Mouse (Mus musculus) cerebellum, postnatal 14 days (tissue): ENCODE data around the gene Gtf2f2.

Experiments
- DNase-seq, 2 experiments: peaks; one replicate each; pipeline ENCODE4 v3.0.0; 2021; ENCODE audit warnings: mixed read lengths in 2 of 2

The Gtf2f2 gene

GRCm38 (mm10) chr14:75858181-75858580, 152.5 kb downstream of the Gtf2f2 start:
- no peak for DNase-seq

- no peak for DNase-seq
Measured at GRCm38 (mm10) chr14:75855263-75855992, 155.2 kb downstream of the Gtf2f2 start.

- DNase-seq, result no peak
Measured at GRCm38 (mm10) chr14:75852016-75852415, 158.6 kb downstream of the Gtf2f2 start.

- no peak for DNase-seq
Measured at GRCm38 (mm10) chr14:75850819-75851218, 159.8 kb downstream of the Gtf2f2 start.

- no peak for DNase-seq
Measured at GRCm38 (mm10) chr14:75849842-75850568, 160.7 kb downstream of the Gtf2f2 start.

- no peak for DNase-seq
Measured at GRCm38 (mm10) chr14:75849236-75849635, 161.4 kb downstream of the Gtf2f2 start.

- DNase-seq, result no peak
Measured at GRCm38 (mm10) chr14:75848482-75848881, 162.2 kb downstream of the Gtf2f2 start.

- no peak for DNase-seq
Measured at GRCm38 (mm10) chr14:75847669-75848068, 163.0 kb downstream of the Gtf2f2 start.
